Mouse (Mus musculus): ENCODE data around the gene Dusp8. TPM values are rescaled to one million over a fixed set of nuclear protein-coding genes. Genes with fewer than 3 reads are reported as not detected.

The Dusp8 gene
- polyA plus RNA-seq, 1 experiment from 2014 or later: 1.8 TPM

DNA sequence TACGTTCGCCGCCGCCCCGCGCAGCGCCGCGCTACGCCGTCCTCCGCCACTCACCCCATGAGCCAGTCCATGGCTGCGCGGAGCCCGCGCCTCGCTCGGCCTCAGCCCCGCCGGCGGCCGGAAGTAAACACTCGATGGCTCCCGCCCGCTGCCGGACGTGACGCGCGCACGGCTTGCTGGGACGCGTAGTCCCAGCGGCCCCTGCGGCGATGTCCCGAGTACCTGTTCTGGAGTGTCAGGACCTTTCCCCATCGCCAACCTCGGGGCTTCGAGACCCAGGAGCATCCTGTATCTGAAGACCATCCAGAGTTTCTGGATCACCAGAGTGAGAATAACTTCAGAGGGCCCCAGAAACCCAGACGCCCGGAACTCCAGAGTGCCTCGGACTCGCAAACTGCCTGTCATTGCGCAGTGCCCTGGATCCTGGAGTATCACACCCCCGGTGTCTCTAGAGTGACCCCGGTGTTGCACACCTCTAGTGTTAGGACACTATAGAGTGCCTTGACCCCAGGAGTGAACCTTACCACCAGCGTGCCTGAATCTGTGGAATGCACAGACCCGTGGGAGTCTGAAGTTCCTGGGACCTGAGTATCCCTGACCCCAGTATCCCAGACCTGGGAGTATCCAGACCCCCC lies 34.6 kb downstream of the Dusp8 start, which contains the start of gene Mob2:
TSS of gene Mob2 (minus strand) at position 135 of the 635 bp plus-strand sequence.
- DNase-seq (peak; percentile 94), ATAC-seq (peak; percentile 95)
- Histone ChIP-seq H3K4me3 (ENCODE audit: low read depth, low read length) (peak within 1 kb of the TSS; percentile 91), H3K4me1 (ENCODE audit: insufficient read depth) (peaks cover 46% of the 10 kb centered on the region), H3K9me3 (ENCODE audit: low read length) (no peaks in the 10 kb centered on the region), H3K27me3 (ENCODE audit: insufficient read depth, low read length) (0 out of 2 replicates have a peak, but pooled peaks cover 3% of the 10 kb centered on the region), H3K36me3 (replicated peaks; ENCODE audit: insufficient read depth, low read length) (peaks cover 7% of the 10 kb centered on the region; the same call in 1 of the 2 replicates), H3K27ac (ENCODE audit: low read depth) (peak within 1 kb of the TSS; percentile 93), H3K4me2 (ENCODE audit: low read depth, low read length) (peak within 1 kb of the TSS; percentile 85), H3K9ac (replicated peaks) (peak within 1 kb of the TSS; percentile 95)
- TF ChIP-seq EP300 (IDR thresholded peaks at IDR 0.05; ENCODE audit: low read depth) (no peak), CTCF (IDR thresholded peaks at IDR 0.05; ENCODE audit: low read depth) (no peak)
- WGBS (ENCODE audit: insufficient replicate concordance): under 1% methylated on average over 49 of the region's 49 CpGs

DNA sequence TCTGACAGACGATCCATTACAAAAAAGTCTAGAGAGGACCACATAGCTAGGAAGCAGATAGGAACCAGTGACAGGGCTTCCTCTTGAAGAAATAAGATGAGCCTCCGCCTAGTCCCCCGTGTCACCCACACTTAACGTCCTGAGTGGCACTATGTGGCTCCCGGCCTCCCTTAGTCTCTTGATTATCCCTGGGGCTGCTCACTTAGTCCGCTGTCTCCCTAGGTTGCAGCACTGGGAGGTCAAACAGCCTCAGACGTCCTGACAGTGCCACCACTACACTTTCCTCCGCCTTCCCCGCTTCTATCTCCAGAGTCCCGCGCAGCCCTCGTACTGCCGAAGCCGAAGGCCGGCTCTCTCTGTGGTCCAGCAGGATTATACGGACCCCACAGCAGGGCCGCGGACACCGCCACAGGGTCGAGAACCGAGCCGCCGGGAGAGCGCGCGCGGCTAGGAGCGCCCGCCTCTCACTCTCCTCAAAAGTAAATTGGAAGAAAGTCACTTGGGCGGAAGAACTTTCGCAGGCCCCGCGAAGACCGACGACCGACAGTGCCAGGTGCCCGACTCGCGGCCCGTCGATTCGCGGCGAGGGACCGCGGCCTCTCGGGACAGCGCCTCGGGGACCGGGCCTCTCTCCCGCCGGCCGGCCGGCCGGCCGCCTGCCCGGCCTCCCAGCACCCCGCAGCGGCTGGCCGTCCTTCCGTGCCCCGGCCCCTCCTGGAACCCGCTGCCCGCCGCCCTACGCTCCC lies 35.3 kb downstream of the Dusp8 start:
- Histone ChIP-seq H3K4me3 (ENCODE audit: low read depth, low read length) (peak overlapping the region; percentile 91), H3K4me2 (ENCODE audit: low read depth, low read length) (peak overlapping the region; percentile 85), H3K9me3 (ENCODE audit: low read length) (no peaks in the 10 kb centered on the region), H3K36me3 (replicated peaks; ENCODE audit: insufficient read depth, low read length) (peaks cover 10% of the 10 kb centered on the region; the same call in 1 of the 2 replicates), H3K4me1 (ENCODE audit: insufficient read depth) (peaks cover 47% of the 10 kb centered on the region), H3K27ac (ENCODE audit: low read depth) (peak overlapping the region; percentile 93), H3K27me3 (ENCODE audit: insufficient read depth, low read length) (0 out of 2 replicates have a peak, but pooled peaks cover under 1% of the 10 kb centered on the region), H3K9ac (replicated peaks) (peak overlapping the region; percentile 95)
- DNase-seq (peak; percentile 51), ATAC-seq (peak; percentile 47)
- WGBS (ENCODE audit: insufficient replicate concordance): under 1% methylated on average over 53 of the region's 66 CpGs
- TF ChIP-seq EP300 (IDR thresholded peaks at IDR 0.05; ENCODE audit: low read depth): no peak
- no peak for TF ChIP-seq CTCF (IDR thresholded peaks at IDR 0.05; ENCODE audit: low read depth)

DNA sequence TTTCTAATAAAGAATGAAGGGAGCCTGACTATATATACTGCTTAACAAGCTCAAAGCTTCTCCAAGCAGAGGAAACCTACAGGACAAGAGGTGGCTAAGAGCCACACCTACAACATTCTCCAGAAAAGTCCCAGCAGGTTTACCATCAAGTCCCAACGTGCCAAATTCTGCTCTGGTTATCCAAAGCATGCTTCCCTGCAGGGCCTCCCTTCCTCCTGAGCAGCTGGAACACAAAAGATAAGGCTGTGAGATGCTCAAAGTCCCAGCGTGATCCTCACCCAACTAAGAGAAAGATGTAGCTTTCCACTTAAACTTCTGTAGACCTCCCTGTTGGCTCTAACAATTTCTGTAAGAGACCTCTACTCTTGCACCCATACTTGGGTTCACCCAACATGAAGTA lies 36.6 kb downstream of the Dusp8 start:
- H3K27ac ChIP-seq (ENCODE audit: low read depth): no peak overlapping the region
- H3K9ac ChIP-seq (replicated peaks): peak overlapping the region; percentile 40
- peaks cover 47% of the 10 kb centered on the region for H3K4me1 ChIP-seq (ENCODE audit: insufficient read depth)
- H3K36me3 ChIP-seq (replicated peaks; ENCODE audit: insufficient read depth, low read length): peaks cover 15% of the 10 kb centered on the region
- H3K9me3 ChIP-seq (ENCODE audit: low read length): no peaks in the 10 kb centered on the region
- 45% methylated on average over 2 of the region's 2 CpGs for WGBS (ENCODE audit: insufficient replicate concordance)
- TF ChIP-seq CTCF (IDR thresholded peaks at IDR 0.05; ENCODE audit: low read depth): no peak
- TF ChIP-seq EP300 (IDR thresholded peaks at IDR 0.05; ENCODE audit: low read depth): peak; percentile 33; the same call in 1 of the 2 replicates
- peak; percentile 26 for ATAC-seq
- peak overlapping the region; percentile 85 for H3K4me2 ChIP-seq (ENCODE audit: low read depth, low read length)
- DNase-seq: no peak
- no peaks in the 10 kb centered on the region for H3K27me3 ChIP-seq (ENCODE audit: insufficient read depth, low read length)
- peak overlapping the region; percentile 91; the same call in 1 of the 2 replicates for H3K4me3 ChIP-seq (ENCODE audit: low read depth, low read length)

DNA sequence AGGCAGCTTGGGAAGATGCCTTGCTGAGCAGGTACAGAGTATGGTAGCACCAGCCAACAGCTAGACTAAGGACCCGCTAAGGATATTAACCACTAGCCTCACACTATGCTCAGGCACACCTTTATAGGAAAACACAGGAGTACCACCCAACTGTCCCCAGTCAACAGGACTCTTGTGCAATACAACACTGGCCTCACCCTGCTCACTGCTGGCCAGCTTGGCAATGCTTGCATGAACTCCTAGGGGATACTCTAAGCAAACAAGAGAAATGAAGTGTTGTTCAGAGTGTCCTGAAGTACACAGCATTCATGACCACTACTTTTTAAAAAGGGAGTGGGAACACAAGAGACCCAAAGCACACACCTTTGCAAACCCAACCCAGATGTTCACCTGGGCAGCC lies 38.5 kb downstream of the Dusp8 start:
- Histone ChIP-seq H3K36me3 (replicated peaks; ENCODE audit: insufficient read depth, low read length) (peaks cover 24% of the 10 kb centered on the region), H3K4me3 (ENCODE audit: low read depth, low read length) (no peak overlapping the region), H3K27me3 (ENCODE audit: insufficient read depth, low read length) (no peaks in the 10 kb centered on the region), H3K9me3 (ENCODE audit: low read length) (no peaks in the 10 kb centered on the region), H3K4me2 (ENCODE audit: low read depth, low read length) (no peak overlapping the region), H3K4me1 (ENCODE audit: insufficient read depth) (peaks cover 47% of the 10 kb centered on the region), H3K27ac (ENCODE audit: low read depth) (peak overlapping the region; percentile 26; the same call in 1 of the 2 replicates), H3K9ac (replicated peaks) (no peak overlapping the region)
- no peak for ATAC-seq
- no peak for DNase-seq
- no peak for TF ChIP-seq EP300 (IDR thresholded peaks at IDR 0.05; ENCODE audit: low read depth)
- no peak for TF ChIP-seq CTCF (IDR thresholded peaks at IDR 0.05; ENCODE audit: low read depth)
- WGBS (ENCODE audit: insufficient replicate concordance): 68% methylated on average over 1 of the region's 1 CpGs

DNA sequence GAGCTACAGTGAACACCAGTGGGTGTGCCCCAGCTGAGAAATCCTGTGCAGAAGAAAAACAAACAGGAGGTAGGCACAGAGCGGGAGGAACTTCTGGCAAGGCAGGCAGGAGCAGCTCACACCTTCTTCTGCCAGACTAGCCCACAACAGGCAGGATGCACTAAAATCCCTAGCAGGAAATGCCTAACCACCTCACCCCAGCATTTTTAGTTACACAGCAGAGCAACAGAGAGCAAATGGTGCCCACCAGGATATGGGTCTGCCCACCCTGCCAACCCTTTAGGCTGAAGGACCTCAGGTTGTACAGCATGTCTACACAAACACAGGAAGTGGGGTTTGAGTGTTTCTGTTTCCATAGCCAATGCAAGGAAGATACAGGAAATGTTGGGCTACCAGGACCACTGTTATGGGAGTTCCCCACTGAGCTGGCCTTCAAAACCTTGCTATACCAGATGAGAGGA lies 39.0 kb downstream of the Dusp8 start:
- Histone ChIP-seq H3K27ac (ENCODE audit: low read depth) (peak overlapping the region; percentile 26; the same call in 1 of the 2 replicates), H3K4me3 (ENCODE audit: low read depth, low read length) (no peak overlapping the region), H3K27me3 (ENCODE audit: insufficient read depth, low read length) (no peaks in the 10 kb centered on the region), H3K4me2 (ENCODE audit: low read depth, low read length) (no peak overlapping the region), H3K9ac (replicated peaks) (no peak overlapping the region), H3K36me3 (replicated peaks; ENCODE audit: insufficient read depth, low read length) (peaks cover 27% of the 10 kb centered on the region), H3K9me3 (ENCODE audit: low read length) (no peaks in the 10 kb centered on the region), H3K4me1 (ENCODE audit: insufficient read depth) (peaks cover 47% of the 10 kb centered on the region)
- no peak for DNase-seq
- TF ChIP-seq EP300 (IDR thresholded peaks at IDR 0.05; ENCODE audit: low read depth) (no peak), CTCF (IDR thresholded peaks at IDR 0.05; ENCODE audit: low read depth) (no peak)
- 64% methylated on average over 1 of the region's 1 CpGs for WGBS (ENCODE audit: insufficient replicate concordance)
- ATAC-seq: no peak

DNA sequence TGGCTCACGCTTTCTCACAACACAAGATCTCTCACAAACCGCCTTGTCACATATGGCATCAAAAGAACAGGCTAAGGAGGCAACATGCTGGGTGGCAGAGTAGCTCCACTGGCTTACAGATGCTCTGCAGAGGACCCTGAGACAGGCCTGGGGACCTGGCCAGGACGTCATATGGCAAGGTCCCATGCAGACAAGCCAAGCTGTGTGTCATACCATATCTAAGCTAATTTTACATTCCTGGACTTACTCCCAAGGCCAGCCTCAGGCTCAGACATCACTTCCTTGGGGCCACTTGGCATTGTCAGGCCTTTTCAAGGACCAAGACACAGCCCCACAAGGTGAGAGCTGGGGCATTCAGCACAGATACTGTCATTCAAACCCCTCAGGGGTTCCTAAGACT lies 40.2 kb downstream of the Dusp8 start:
- Histone ChIP-seq H3K4me2 (ENCODE audit: low read depth, low read length) (no peak overlapping the region), H3K36me3 (replicated peaks; ENCODE audit: insufficient read depth, low read length) (peaks cover 27% of the 10 kb centered on the region), H3K9ac (replicated peaks) (no peak overlapping the region), H3K27me3 (ENCODE audit: insufficient read depth, low read length) (no peaks in the 10 kb centered on the region), H3K4me3 (ENCODE audit: low read depth, low read length) (no peak overlapping the region), H3K9me3 (ENCODE audit: low read length) (no peaks in the 10 kb centered on the region), H3K27ac (ENCODE audit: low read depth) (no peak overlapping the region), H3K4me1 (ENCODE audit: insufficient read depth) (peaks cover 42% of the 10 kb centered on the region)
- ATAC-seq (no peak), DNase-seq (no peak)
- WGBS (ENCODE audit: insufficient replicate concordance): 83% methylated on average over 3 of the region's 3 CpGs
- TF ChIP-seq CTCF (IDR thresholded peaks at IDR 0.05; ENCODE audit: low read depth): no peak
- TF ChIP-seq EP300 (IDR thresholded peaks at IDR 0.05; ENCODE audit: low read depth): no peak
